Mouse (Mus musculus): ENCODE results near the gene Psmd5. TPM values are rescaled to one million over a fixed set of nuclear protein-coding genes. Genes with fewer than 3 reads are reported as not detected.

Gene Psmd5
- polyA plus RNA-seq, 1 experiment from 2014 or later, result 55.5 TPM

GRCm38 (mm10) chr2:34901726-34902125 lies 27.0 kb upstream of the Psmd5 start:
- Histone ChIP-seq H3K27ac (replicated peaks) (no peak overlapping the region), H3K4me3 (ENCODE audit: low read depth, low read length) (no peak overlapping the region), H3K36me3 (ENCODE audit: control insufficient read depth, insufficient read depth, low read length) (peaks cover 6% of the 10 kb centered on the region; the same call in 1 of the 2 replicates), H3K27me3 (ENCODE audit: control insufficient read depth, insufficient read depth, low read length) (no peaks in the 10 kb centered on the region), H3K4me2 (replicated peaks; ENCODE audit: low read depth) (no peak overlapping the region), H3K4me1 (replicated peaks; ENCODE audit: control insufficient read depth, insufficient read depth) (no peaks in the 10 kb centered on the region; the same call in none of the 2 replicates), H3K9ac (ENCODE audit: low read length) (no peak overlapping the region), H3K9me3 (ENCODE audit: control insufficient read depth, low read length) (no peaks in the 10 kb centered on the region)
- DNase-seq (ENCODE audit: low spot score), result no peak
- no peak for ATAC-seq (ENCODE audit: low FRiP score, low TSS enrichment)
- peak; percentile 20; the same call in 1 of the 2 replicates for TF ChIP-seq CTCF (IDR thresholded peaks at IDR 0.05; ENCODE audit: low read depth)
- TF ChIP-seq EP300 (optimal IDR thresholded peaks at IDR 0.05), result no peak
- WGBS, result 78% methylated on average over 4 of the region's 4 CpGs

GRCm38 (mm10) chr2:34900412-34900811 lies 25.6 kb upstream of the Psmd5 start:
- Histone ChIP-seq H3K4me3 (ENCODE audit: low read depth, low read length) (no peak overlapping the region), H3K9ac (ENCODE audit: low read length) (no peak overlapping the region), H3K27ac (replicated peaks) (no peak overlapping the region), H3K4me1 (replicated peaks; ENCODE audit: control insufficient read depth, insufficient read depth) (no peaks in the 10 kb centered on the region; the same call in none of the 2 replicates), H3K9me3 (ENCODE audit: control insufficient read depth, low read length) (no peaks in the 10 kb centered on the region), H3K27me3 (ENCODE audit: control insufficient read depth, insufficient read depth, low read length) (no peaks in the 10 kb centered on the region), H3K4me2 (replicated peaks; ENCODE audit: low read depth) (no peak overlapping the region), H3K36me3 (ENCODE audit: control insufficient read depth, insufficient read depth, low read length) (peaks cover 6% of the 10 kb centered on the region; the same call in 1 of the 2 replicates)
- DNase-seq (ENCODE audit: low spot score) (no peak), ATAC-seq (ENCODE audit: low FRiP score, low TSS enrichment) (no peak)
- TF ChIP-seq EP300 (optimal IDR thresholded peaks at IDR 0.05) (no peak), CTCF (IDR thresholded peaks at IDR 0.05; ENCODE audit: low read depth) (no peak)
- 100% methylated on average over 1 of the region's 1 CpGs for WGBS

GRCm38 (mm10) chr2:34899682-34900081 lies 24.9 kb upstream of the Psmd5 start:
- ATAC-seq (ENCODE audit: low FRiP score, low TSS enrichment) (no peak), DNase-seq (ENCODE audit: low spot score) (no peak)
- no peaks in the 10 kb centered on the region for H3K9me3 ChIP-seq (ENCODE audit: control insufficient read depth, low read length)
- H3K4me1 ChIP-seq (replicated peaks; ENCODE audit: control insufficient read depth, insufficient read depth), result no peaks in the 10 kb centered on the region; the same call in none of the 2 replicates
- WGBS, result 85% methylated on average over 11 of the region's 11 CpGs
- TF ChIP-seq CTCF (IDR thresholded peaks at IDR 0.05; ENCODE audit: low read depth) (no peak), EP300 (optimal IDR thresholded peaks at IDR 0.05) (no peak)
- no peaks in the 10 kb centered on the region for H3K27me3 ChIP-seq (ENCODE audit: control insufficient read depth, insufficient read depth, low read length)
- no peak overlapping the region for H3K27ac ChIP-seq (replicated peaks)
- no peak overlapping the region for H3K4me3 ChIP-seq (ENCODE audit: low read depth, low read length)
- H3K4me2 ChIP-seq (replicated peaks; ENCODE audit: low read depth), result no peak overlapping the region
- no peak overlapping the region for H3K9ac ChIP-seq (ENCODE audit: low read length)
- peaks cover 6% of the 10 kb centered on the region; the same call in 1 of the 2 replicates for H3K36me3 ChIP-seq (ENCODE audit: control insufficient read depth, insufficient read depth, low read length)

GRCm38 (mm10) chr2:34897820-34898219 lies 23.1 kb upstream of the Psmd5 start:
- DNase-seq (ENCODE audit: low spot score), result peak; percentile 45
- 23% methylated on average over 10 of the region's 10 CpGs for WGBS

GRCm38 (mm10) chr2:34896821-34897460 lies 22.2 kb upstream of the Psmd5 start:
- Histone ChIP-seq H3K4me1 (replicated peaks; ENCODE audit: control insufficient read depth, insufficient read depth) (no peaks in the 10 kb centered on the region), H3K4me2 (replicated peaks; ENCODE audit: low read depth) (no peak overlapping the region), H3K36me3 (ENCODE audit: control insufficient read depth, insufficient read depth, low read length) (peaks cover 6% of the 10 kb centered on the region; the same call in 1 of the 2 replicates), H3K27ac (replicated peaks) (no peak overlapping the region), H3K4me3 (ENCODE audit: low read depth, low read length) (no peak overlapping the region), H3K27me3 (ENCODE audit: control insufficient read depth, insufficient read depth, low read length) (no peaks in the 10 kb centered on the region), H3K9ac (ENCODE audit: low read length) (no peak overlapping the region), H3K9me3 (ENCODE audit: control insufficient read depth, low read length) (no peaks in the 10 kb centered on the region)
- no peak for DNase-seq (ENCODE audit: low spot score)
- ATAC-seq (ENCODE audit: low FRiP score, low TSS enrichment), result no peak
- WGBS, result 78% methylated on average over 17 of the region's 17 CpGs
- no peak for TF ChIP-seq CTCF (IDR thresholded peaks at IDR 0.05; ENCODE audit: low read depth)
- TF ChIP-seq EP300 (optimal IDR thresholded peaks at IDR 0.05), result no peak

More at GRCm38 (mm10) chr2:34897820-34898219, 23.1 kb upstream of the Psmd5 start:
- H3K27me3 ChIP-seq (ENCODE audit: control insufficient read depth, insufficient read depth, low read length), result no peaks in the 10 kb centered on the region
- 0 out of 2 replicates have a peak, but pooled peaks have one; percentile 10 for ATAC-seq (ENCODE audit: low FRiP score, low TSS enrichment)
- H3K27ac ChIP-seq (replicated peaks), result no peak overlapping the region
- peaks cover 6% of the 10 kb centered on the region; the same call in 1 of the 2 replicates for H3K36me3 ChIP-seq (ENCODE audit: control insufficient read depth, insufficient read depth, low read length)
- H3K9ac ChIP-seq (ENCODE audit: low read length), result no peak overlapping the region
- no peak overlapping the region for H3K4me3 ChIP-seq (ENCODE audit: low read depth, low read length)
- H3K9me3 ChIP-seq (ENCODE audit: control insufficient read depth, low read length), result no peaks in the 10 kb centered on the region
- no peak for TF ChIP-seq EP300 (optimal IDR thresholded peaks at IDR 0.05)
- TF ChIP-seq CTCF (IDR thresholded peaks at IDR 0.05; ENCODE audit: low read depth), result peak; percentile 79
- H3K4me1 ChIP-seq (replicated peaks; ENCODE audit: control insufficient read depth, insufficient read depth), result no peaks in the 10 kb centered on the region; the same call in 1 of the 2 replicates
- no peak overlapping the region for H3K4me2 ChIP-seq (replicated peaks; ENCODE audit: low read depth)

- TF ChIP-seq EP300 (optimal IDR thresholded peaks at IDR 0.05) (no peak), CTCF (IDR thresholded peaks at IDR 0.05; ENCODE audit: low read depth) (no peak)
- no peak overlapping the region for H3K4me2 ChIP-seq (replicated peaks; ENCODE audit: low read depth)
- H3K4me3 ChIP-seq (ENCODE audit: low read depth, low read length), result no peak overlapping the region
These were observed 20.8 kb upstream of the Psmd5 start for GRCm38 (mm10) chr2:34895503-34896113.

More at GRCm38 (mm10) chr2:34895503-34896113, 20.8 kb upstream of the Psmd5 start:
- Histone ChIP-seq H3K36me3 (ENCODE audit: control insufficient read depth, insufficient read depth, low read length) (peaks cover 6% of the 10 kb centered on the region; the same call in 1 of the 2 replicates), H3K27me3 (ENCODE audit: control insufficient read depth, insufficient read depth, low read length) (no peaks in the 10 kb centered on the region), H3K9me3 (ENCODE audit: control insufficient read depth, low read length) (no peaks in the 10 kb centered on the region), H3K4me1 (replicated peaks; ENCODE audit: control insufficient read depth, insufficient read depth) (no peaks in the 10 kb centered on the region), H3K27ac (replicated peaks) (no peak overlapping the region), H3K9ac (ENCODE audit: low read length) (no peak overlapping the region)
- ATAC-seq (ENCODE audit: low FRiP score, low TSS enrichment) (no peak), DNase-seq (ENCODE audit: low spot score) (no peak)
- 79% methylated on average over 19 of the region's 19 CpGs for WGBS

All from stomach, postnatal 0 days (tissue).